Mouse (Mus musculus) heart, postnatal 0 days (tissue): ENCODE results near the gene Tsen2.

Source experiments
- CTCF ChIP-seq: IDR thresholded peaks from 2 replicates; pipeline ENCODE4 v1.5.1; 2016; ENCODE audit warnings: antibody characterized with exemption, control low read depth, low read depth
- EP300 ChIP-seq: IDR thresholded peaks from 2 replicates; pipeline ENCODE4 v1.6.1; 2016; ENCODE audit warnings: antibody characterized with exemption, low read depth

DNA sequence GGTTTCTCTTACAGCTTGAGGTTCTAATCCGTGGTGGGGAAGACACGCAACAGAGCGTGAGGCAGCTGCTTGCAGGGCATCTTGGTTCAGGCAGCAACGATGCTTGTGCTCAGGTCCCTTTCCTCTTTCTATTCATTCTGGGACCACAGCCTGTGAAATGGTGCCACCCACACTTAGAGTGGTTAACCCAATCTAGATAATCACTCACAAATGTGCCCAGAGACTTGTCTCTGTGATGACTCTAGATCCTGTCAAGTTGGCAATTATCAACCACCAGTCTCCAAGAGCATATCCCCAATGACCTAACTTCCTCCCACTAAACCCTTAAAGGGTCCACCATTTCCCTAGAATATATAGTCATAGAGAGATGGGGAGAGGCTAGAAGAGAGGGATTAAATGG, 31.3 kb upstream of the Tsen2 start:
- TF ChIP-seq EP300 (no peak), CTCF (no peak)
